Mouse (Mus musculus): Measurements from ENCODE around the gene Thada.

The Thada gene

GRCm38 (mm10) chr17:84144762-84145599 lies 321.0 kb downstream of the Thada start:
- 89% methylated on average over 5 of the region's 5 CpGs for WGBS

GRCm38 (mm10) chr17:84144130-84144529 lies 321.9 kb downstream of the Thada start:
- whole genome bisulfite sequencing = 85% methylated on average over 3 of the region's 3 CpGs

- WGBS = 71% methylated on average over 12 of the region's 12 CpGs
Observed at GRCm38 (mm10) chr17:84143219-84143844, 322.7 kb downstream of the Thada start.

- WGBS = 79% methylated on average over 6 of the region's 6 CpGs
Observed at GRCm38 (mm10) chr17:84141691-84142090, 324.3 kb downstream of the Thada start.

GRCm38 (mm10) chr17:84140822-84141507 lies 325.0 kb downstream of the Thada start:
- WGBS = 72% methylated on average over 10 of the region's 10 CpGs
